Mouse (Mus musculus): ENCODE results near the gene Edrf1. TPM values are rescaled to one million over a fixed set of nuclear protein-coding genes. Genes with fewer than 3 reads are reported as not detected.
"Not testable (repeated sequence)": the region's sequence is repeated elsewhere in the genome, so short reads cannot be mapped to it uniquely, and the experiment has no call there.

Edrf1 gene
- polyA plus RNA-seq, 1 experiment from 2014 or later: 18.6 TPM

GRCm38 (mm10) chr7:133669946-133670345 lies 32.6 kb downstream of the Edrf1 start:
- H3K27me3 ChIP-seq (replicated peaks): no peaks in the 10 kb centered on the region
- WGBS (ENCODE audit: insufficient replicate concordance): 86% methylated on average over 9 of the region's 9 CpGs
- no peak overlapping the region for H3K4me2 ChIP-seq
- H3K9me3 ChIP-seq (replicated peaks): no peaks in the 10 kb centered on the region
- peaks cover 7% of the 10 kb centered on the region; the same call in 1 of the 2 replicates for H3K4me1 ChIP-seq
- ATAC-seq: no peak
- no peak overlapping the region for H3K9ac ChIP-seq
- H3K36me3 ChIP-seq: peaks cover 98% of the 10 kb centered on the region
- no peak overlapping the region for H3K27ac ChIP-seq
- H3K4me3 ChIP-seq: no peak overlapping the region

GRCm38 (mm10) chr7:133670846-133671245 lies 33.5 kb downstream of the Edrf1 start:
- H3K36me3 ChIP-seq: peaks cover 89% of the 10 kb centered on the region
- H3K4me1 ChIP-seq: peaks cover 7% of the 10 kb centered on the region; the same call in 1 of the 2 replicates
- peak; percentile 63 for ATAC-seq
- H3K27me3 ChIP-seq (replicated peaks): no peaks in the 10 kb centered on the region
- no peak overlapping the region for H3K9ac ChIP-seq
- no peaks in the 10 kb centered on the region for H3K9me3 ChIP-seq (replicated peaks)
- no peak overlapping the region for H3K4me2 ChIP-seq
- H3K4me3 ChIP-seq: no peak overlapping the region
- WGBS (ENCODE audit: insufficient replicate concordance): 51% methylated on average over 3 of the region's 3 CpGs
- H3K27ac ChIP-seq: no peak overlapping the region

- Histone ChIP-seq H3K4me1 (peaks cover 1% of the 10 kb centered on the region; the same call in 1 of the 2 replicates), H3K27ac (no peak overlapping the region), H3K27me3 (replicated peaks) (no peaks in the 10 kb centered on the region), H3K9ac (no peak overlapping the region), H3K36me3 (peaks cover 38% of the 10 kb centered on the region), H3K4me3 (no peak overlapping the region), H3K9me3 (replicated peaks) (no peaks in the 10 kb centered on the region), H3K4me2 (no peak overlapping the region)
- 67% methylated on average over 9 of the region's 9 CpGs for WGBS (ENCODE audit: insufficient replicate concordance)
- ATAC-seq: no peak
These were observed 38.7 kb downstream of the Edrf1 start for GRCm38 (mm10) chr7:133676002-133676401.

GRCm38 (mm10) chr7:133678716-133679115 lies 41.4 kb downstream of the Edrf1 start:
- 80% methylated on average over 8 of the region's 8 CpGs for WGBS (ENCODE audit: insufficient replicate concordance)
- H3K9me3 ChIP-seq (replicated peaks): no peaks in the 10 kb centered on the region
- H3K4me1 ChIP-seq: no peaks in the 10 kb centered on the region
- no peak overlapping the region for H3K9ac ChIP-seq
- no peaks in the 10 kb centered on the region for H3K27me3 ChIP-seq (replicated peaks)
- no peak overlapping the region for H3K4me3 ChIP-seq
- no peak for ATAC-seq
- H3K4me2 ChIP-seq: no peak overlapping the region
- peaks cover 11% of the 10 kb centered on the region for H3K36me3 ChIP-seq
- no peak overlapping the region for H3K27ac ChIP-seq

- H3K9ac ChIP-seq: no peak overlapping the region
- H3K4me3 ChIP-seq: no peak overlapping the region
These were observed 42.1 kb downstream of the Edrf1 start for GRCm38 (mm10) chr7:133679439-133679838.

GRCm38 (mm10) chr7:133679961-133680360 lies 42.6 kb downstream of the Edrf1 start, which contains the start of gene Mmp21:
Gene Mmp21, minus strand, starts transcription at chr7:133680061.
- H3K36me3 ChIP-seq: peaks cover 12% of the 10 kb centered on the region
- 64% methylated on average over 3 of the region's 3 CpGs for WGBS (ENCODE audit: insufficient replicate concordance)
- no peak within 1 kb of the TSS for H3K27ac ChIP-seq
- no peak within 1 kb of the TSS for H3K9ac ChIP-seq
- H3K27me3 ChIP-seq (replicated peaks): no peaks in the 10 kb centered on the region
- ATAC-seq: no peak
- no peaks in the 10 kb centered on the region for H3K4me1 ChIP-seq
- H3K4me2 ChIP-seq: no peak within 1 kb of the TSS
- 0 out of 2 replicates have a peak, but pooled peaks cover 6% of the 10 kb centered on the region for H3K9me3 ChIP-seq (replicated peaks)
- no peak within 1 kb of the TSS for H3K4me3 ChIP-seq

More at GRCm38 (mm10) chr7:133679439-133679838, 42.1 kb downstream of the Edrf1 start:
- ATAC-seq: no peak
- no peaks in the 10 kb centered on the region for H3K27me3 ChIP-seq (replicated peaks)
- H3K36me3 ChIP-seq: peaks cover 10% of the 10 kb centered on the region
- H3K27ac ChIP-seq: no peak overlapping the region
- 0 out of 2 replicates have a peak, but pooled peaks cover 5% of the 10 kb centered on the region for H3K9me3 ChIP-seq (replicated peaks)
- no peak overlapping the region for H3K4me2 ChIP-seq
- H3K4me1 ChIP-seq: no peaks in the 10 kb centered on the region
- WGBS (ENCODE audit: insufficient replicate concordance): 65% methylated on average over 4 of the region's 4 CpGs

- 0 out of 2 replicates have a peak, but pooled peaks cover 13% of the 10 kb centered on the region for H3K9me3 ChIP-seq (replicated peaks)
- no peak overlapping the region for H3K4me3 ChIP-seq
- no peak overlapping the region for H3K27ac ChIP-seq
- no peaks in the 10 kb centered on the region for H3K4me1 ChIP-seq
- H3K4me2 ChIP-seq: no peak overlapping the region
- peaks cover 48% of the 10 kb centered on the region for H3K36me3 ChIP-seq
- no peak for ATAC-seq
- no peak overlapping the region for H3K9ac ChIP-seq
- H3K27me3 ChIP-seq (replicated peaks): no peaks in the 10 kb centered on the region
- WGBS (ENCODE audit: insufficient replicate concordance): 61% methylated on average over 5 of the region's 5 CpGs
These were observed 46.3 kb downstream of the Edrf1 start for GRCm38 (mm10) chr7:133683626-133684025.

GRCm38 (mm10) chr7:133684110-133684509 lies 46.8 kb downstream of the Edrf1 start:
- no peak overlapping the region for H3K4me3 ChIP-seq
- ATAC-seq: no peak
- WGBS (ENCODE audit: insufficient replicate concordance): 69% methylated on average over 5 of the region's 5 CpGs
- no peak overlapping the region for H3K9ac ChIP-seq
- peaks cover 53% of the 10 kb centered on the region for H3K36me3 ChIP-seq
- H3K27ac ChIP-seq: no peak overlapping the region
- no peaks in the 10 kb centered on the region for H3K27me3 ChIP-seq (replicated peaks)
- H3K9me3 ChIP-seq (replicated peaks): 0 out of 2 replicates have a peak, but pooled peaks cover 14% of the 10 kb centered on the region
- H3K4me1 ChIP-seq: no peaks in the 10 kb centered on the region
- no peak overlapping the region for H3K4me2 ChIP-seq

GRCm38 (mm10) chr7:133684701-133685100 lies 47.4 kb downstream of the Edrf1 start:
- no peaks in the 10 kb centered on the region for H3K27me3 ChIP-seq (replicated peaks)
- H3K4me1 ChIP-seq: no peaks in the 10 kb centered on the region
- H3K9ac ChIP-seq: no peak overlapping the region
- WGBS (ENCODE audit: insufficient replicate concordance): 85% methylated on average over 6 of the region's 6 CpGs
- H3K27ac ChIP-seq: no peak overlapping the region
- no peak for ATAC-seq
- H3K36me3 ChIP-seq: peaks cover 59% of the 10 kb centered on the region
- H3K4me3 ChIP-seq: no peak overlapping the region
- H3K9me3 ChIP-seq (replicated peaks): 0 out of 2 replicates have a peak, but pooled peaks cover 14% of the 10 kb centered on the region
- H3K4me2 ChIP-seq: no peak overlapping the region

- not testable (repeated sequence) for H3K4me2 ChIP-seq; H3K4me3 ChIP-seq; H3K9ac ChIP-seq; H3K27ac ChIP-seq; H3K27me3 ChIP-seq (replicated peaks); ATAC-seq; H3K4me1 ChIP-seq
- Histone ChIP-seq H3K36me3 (peaks cover 68% of the 10 kb centered on the region), H3K9me3 (replicated peaks) (0 out of 2 replicates have a peak, but pooled peaks cover 14% of the 10 kb centered on the region)
These were observed 48.3 kb downstream of the Edrf1 start for GRCm38 (mm10) chr7:133685644-133686043.

- Histone ChIP-seq H3K27ac (peak overlapping the region; percentile 99), H3K4me1 (peaks cover 71% of the 10 kb centered on the region), H3K4me2 (peak overlapping the region; percentile 87), H3K4me3 (peak overlapping the region; percentile 70), H3K27me3 (replicated peaks) (no peaks in the 10 kb centered on the region), H3K9me3 (replicated peaks) (no peaks in the 10 kb centered on the region), H3K9ac (peak overlapping the region; percentile 76), H3K36me3 (peaks cover 74% of the 10 kb centered on the region)
- 25% methylated on average over 12 of the region's 12 CpGs for WGBS (ENCODE audit: insufficient replicate concordance)
- peak; percentile 86 for ATAC-seq
These were observed 60.8 kb downstream of the Edrf1 start for GRCm38 (mm10) chr7:133698021-133698709.

- peaks cover 83% of the 10 kb centered on the region for H3K4me1 ChIP-seq
- H3K4me2 ChIP-seq: peak overlapping the region; percentile 87
- peak overlapping the region; percentile 99 for H3K27ac ChIP-seq
- peak overlapping the region; percentile 80 for H3K9ac ChIP-seq
- no peak for ATAC-seq
- peak overlapping the region; percentile 70 for H3K4me3 ChIP-seq
- no peaks in the 10 kb centered on the region for H3K9me3 ChIP-seq (replicated peaks)
- no peaks in the 10 kb centered on the region for H3K27me3 ChIP-seq (replicated peaks)
- peaks cover 72% of the 10 kb centered on the region for H3K36me3 ChIP-seq
- 67% methylated on average over 4 of the region's 4 CpGs for WGBS (ENCODE audit: insufficient replicate concordance)
These were observed 62.5 kb downstream of the Edrf1 start for GRCm38 (mm10) chr7:133699885-133700284.
